Mouse (Mus musculus) spleen, adult 2 months (tissue): ENCODE measurements around the gene Tmem56.

Experiments
- CTCF ChIP-seq: fragments of 200-500 bp; IDR thresholded peaks from 2 replicates; pipeline ENCODE4 v1.5.1; 2011; ENCODE audit warnings: mild to moderate bottlenecking, inconsistent platforms; ENCODE audit not compliant: insufficient read depth, insufficient read length, insufficient replicate concordance; ENCODE audit errors: extremely low read depth
- POLR2A ChIP-seq: fragments of 200-500 bp; IDR thresholded peaks from 2 replicates; pipeline ENCODE4 v1.6.1; 2011; ENCODE audit warnings: low read depth, low read length, inconsistent platforms

GRCm38 (mm10) chr3:121330244-121330646 lies 47.3 kb upstream of the Tmem56 start:
- no peak for TF ChIP-seq CTCF
- no peak; the same call in 1 of the 2 replicates for TF ChIP-seq POLR2A
